Mouse (Mus musculus) liver, adult 2 months (tissue): ENCODE data around the gene Ppm1h.

ENCODE experiments used
- CTCF ChIP-seq: fragments of 200-500 bp; IDR thresholded peaks from 2 replicates; pipeline ENCODE4 v1.5.1; 2011; ENCODE audit warnings: low read depth, low read length, control low read depth
- POLR2A ChIP-seq: fragments of 200-500 bp; IDR thresholded peaks from 2 replicates; pipeline ENCODE4 v1.6.1; 2011; ENCODE audit warnings: low read length, control low read depth; ENCODE audit not compliant: insufficient read depth; ENCODE audit errors: extremely low read depth

GRCm38 (mm10) chr10:122901379-122901778 lies 222.8 kb downstream of the Ppm1h start:
- no peak for TF ChIP-seq POLR2A
- no peak for TF ChIP-seq CTCF
